Mouse (Mus musculus) midbrain, embryonic 14.5 days (tissue): ENCODE data around the gene Dtnb. TPM values are rescaled to one million over a fixed set of nuclear protein-coding genes. Genes with fewer than 3 reads are reported as not detected.
A peak's percentile ranks its signal among the peaks of the same experiment; 100 is the strongest.
"Not testable (repeated sequence)": the region's sequence is repeated elsewhere in the genome, so short reads cannot be mapped to it uniquely, and the experiment has no call there.

Experiments used
- ATAC-seq: fragments of 200-750 bp; cut with Nextera tagmentation; 2 replicates; pipeline ENCODE4 v1.8.0; 2017; ENCODE audit warnings: moderate number of reproducible peaks, moderate library complexity; ENCODE audit not compliant: low FRiP score, low TSS enrichment
- DNase-seq: peaks from one replicate; pipeline ENCODE4 v3.0.0-alpha.2; 2015
- H3K27ac ChIP-seq: fragments of 300-500 bp; sonication (generic); replicated peaks from 2 replicates; pipeline ENCODE4 v1.5.1; 2014; ENCODE audit warnings: mild to moderate bottlenecking, low read depth, low read length, moderate library complexity
- H3K27me3 ChIP-seq: fragments of 300-500 bp; sonication (generic); 2 replicates; pipeline ENCODE4 v1.6.1; 2014; ENCODE audit warnings: low read length, control low read depth, mixed read lengths; ENCODE audit not compliant: control insufficient read depth, insufficient read depth
- H3K36me3 ChIP-seq: fragments of 300-500 bp; sonication (generic); 2 replicates; pipeline ENCODE4 v1.6.1; 2014; ENCODE audit warnings: low read length, control low read depth; ENCODE audit not compliant: control insufficient read depth, insufficient read depth
- H3K4me1 ChIP-seq: fragments of 300-500 bp; sonication (generic); 2 replicates; pipeline ENCODE4 v1.6.1; 2014; ENCODE audit warnings: mild to moderate bottlenecking, antibody characterized with exemption, low read length, control low read depth; ENCODE audit not compliant: control insufficient read depth, insufficient read depth
- H3K4me2 ChIP-seq: fragments of 300-500 bp; sonication (generic); 2 replicates; pipeline ENCODE4 v1.6.1; 2014; ENCODE audit warnings: mild to moderate bottlenecking, low read length, moderate library complexity
- H3K4me3 ChIP-seq: fragments of 300-500 bp; sonication (generic); replicated peaks from 2 replicates; pipeline ENCODE4 v1.5.1; 2014; ENCODE audit warnings: low read depth, low read length
- H3K9ac ChIP-seq: fragments of 300-500 bp; sonication (generic); replicated peaks from 2 replicates; pipeline ENCODE4 v1.6.1; 2014; ENCODE audit warnings: mild to moderate bottlenecking, low read length, moderate library complexity
- H3K9me3 ChIP-seq: fragments of 300-500 bp; sonication (generic); 2 replicates; pipeline ENCODE4 v1.6.1; 2016; ENCODE audit warnings: low read length, control low read depth, mixed read lengths; ENCODE audit not compliant: control insufficient read depth
- WGBS: fragments of 180-500 bp; shearing (Covaris S2); extraction: QIAGEN DNeasy Blood & Tissue Kit; methylation state at CpG from one replicate; pipeline ENCODE4 v1.1.7; 2014; 5-methylcytosine and 5-hydroxymethylcytosine counted together
- polyA plus RNA-seq: library from polyadenylated mRNA; unstranded; fragments of >200 nt; fragmentation: Nextera tagmentation; extraction: Ambion mirVana; gene quantifications from 2 replicates; pipeline ENCODE4 v1.2.1, GENCODE M21; 2014

The Dtnb gene
- polyA plus RNA-seq, result 46.7 and 50.9 TPM in 2 replicates

- Histone ChIP-seq H3K4me3 (peak within 1 kb of the TSS; percentile 89), H3K27ac (peak within 1 kb of the TSS; percentile 92), H3K9me3 (no peaks in the 10 kb centered on the region), H3K9ac (peak within 1 kb of the TSS; percentile 94), H3K4me2 (peak within 1 kb of the TSS; percentile 77), H3K36me3 (no peaks in the 10 kb centered on the region), H3K4me1 (peaks cover 9% of the 10 kb centered on the region; the same call in 1 of the 2 replicates), H3K27me3 (no peaks in the 10 kb centered on the region)
- WGBS, result 1% methylated on average over 71 of the region's 85 CpGs
- DNase-seq (peak; percentile 89), ATAC-seq (peak; percentile 85)
Measured at GRCm38 (mm10) chr12:3571787-3572580, at the start of gene Dtnb. Gene Dtnb, plus strand, starts transcription at chr12:3572381.

GRCm38 (mm10) chr12:3525536-3525935 lies 46.6 kb upstream of the Dtnb start:
- Histone ChIP-seq H3K9me3 (no peaks in the 10 kb centered on the region), H3K4me2 (no peak overlapping the region), H3K4me1 (no peaks in the 10 kb centered on the region), H3K4me3 (no peak overlapping the region), H3K27me3 (no peaks in the 10 kb centered on the region), H3K9ac (no peak overlapping the region), H3K27ac (no peak overlapping the region), H3K36me3 (no peaks in the 10 kb centered on the region)
- ATAC-seq, result no peak
- no peak for DNase-seq
- 96% methylated on average over 5 of the region's 5 CpGs for WGBS

GRCm38 (mm10) chr12:3535446-3535845 lies 36.7 kb upstream of the Dtnb start:
- H3K27ac ChIP-seq, H3K36me3 ChIP-seq, H3K4me3 ChIP-seq, DNase-seq, H3K9ac ChIP-seq, H3K4me1 ChIP-seq, H3K4me2 ChIP-seq, ATAC-seq, H3K27me3 ChIP-seq, H3K9me3 ChIP-seq: not testable (repeated sequence)
- 93% methylated on average over 1 of the region's 1 CpGs for WGBS

DNA sequence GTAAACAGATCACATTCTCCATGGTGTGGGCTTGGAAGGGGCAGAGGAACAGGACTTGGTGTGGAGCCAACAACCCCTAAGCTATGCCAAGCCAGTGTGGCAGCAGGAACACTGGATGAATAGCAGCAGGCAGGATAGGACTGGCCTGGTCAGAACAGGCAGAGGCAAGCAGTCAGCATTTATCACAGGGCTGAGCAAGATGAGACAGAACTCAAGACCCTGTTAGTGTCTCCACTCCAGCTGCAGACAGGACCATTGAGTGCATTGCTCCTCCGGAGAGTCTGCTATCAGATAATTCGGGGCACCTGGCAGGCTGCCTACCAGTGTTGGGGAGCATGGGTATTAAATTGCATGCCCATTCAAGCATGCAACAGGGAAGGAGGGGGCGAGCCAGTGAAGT lies 34.6 kb upstream of the Dtnb start:
- no peak overlapping the region for H3K9ac ChIP-seq
- no peak overlapping the region for H3K4me2 ChIP-seq
- no peaks in the 10 kb centered on the region for H3K9me3 ChIP-seq
- 75% methylated on average over 3 of the region's 3 CpGs for WGBS
- H3K27me3 ChIP-seq, result no peaks in the 10 kb centered on the region
- no peak overlapping the region for H3K27ac ChIP-seq
- no peaks in the 10 kb centered on the region for H3K4me1 ChIP-seq
- DNase-seq (peak; percentile 36), ATAC-seq (no peak)
- no peaks in the 10 kb centered on the region for H3K36me3 ChIP-seq
- H3K4me3 ChIP-seq, result no peak overlapping the region

GRCm38 (mm10) chr12:3538036-3538435 lies 34.1 kb upstream of the Dtnb start:
- no peak overlapping the region for H3K4me2 ChIP-seq
- H3K36me3 ChIP-seq, result no peaks in the 10 kb centered on the region
- no peak overlapping the region for H3K9ac ChIP-seq
- no peaks in the 10 kb centered on the region for H3K4me1 ChIP-seq
- 88% methylated on average over 1 of the region's 1 CpGs for WGBS
- no peak overlapping the region for H3K4me3 ChIP-seq
- DNase-seq (no peak), ATAC-seq (no peak)
- no peak overlapping the region for H3K27ac ChIP-seq
- no peaks in the 10 kb centered on the region for H3K9me3 ChIP-seq
- no peaks in the 10 kb centered on the region for H3K27me3 ChIP-seq

- DNase-seq, result no peak
- Histone ChIP-seq H3K27ac (no peak overlapping the region), H3K36me3 (no peaks in the 10 kb centered on the region), H3K9ac (no peak overlapping the region), H3K9me3 (no peaks in the 10 kb centered on the region), H3K4me2 (no peak overlapping the region), H3K4me1 (no peaks in the 10 kb centered on the region), H3K4me3 (no peak overlapping the region), H3K27me3 (no peaks in the 10 kb centered on the region)
- 81% methylated on average over 2 of the region's 2 CpGs for WGBS
- no peak for ATAC-seq
Measured at GRCm38 (mm10) chr12:3539605-3540004, 32.6 kb upstream of the Dtnb start.

- ATAC-seq (no peak), DNase-seq (no peak)
- Histone ChIP-seq H3K36me3 (no peaks in the 10 kb centered on the region), H3K4me2 (no peak overlapping the region), H3K9me3 (no peaks in the 10 kb centered on the region), H3K9ac (no peak overlapping the region), H3K4me1 (no peaks in the 10 kb centered on the region), H3K27ac (no peak overlapping the region), H3K27me3 (no peaks in the 10 kb centered on the region), H3K4me3 (no peak overlapping the region)
- WGBS, result 93% methylated on average over 7 of the region's 7 CpGs
Measured at GRCm38 (mm10) chr12:3540871-3541270, 31.3 kb upstream of the Dtnb start.

- H3K27me3 ChIP-seq, result no peaks in the 10 kb centered on the region
- H3K9ac ChIP-seq, result no peak overlapping the region
- ATAC-seq (no peak), DNase-seq (no peak)
- no peaks in the 10 kb centered on the region for H3K9me3 ChIP-seq
- H3K4me1 ChIP-seq, result no peaks in the 10 kb centered on the region
- WGBS, result 63% methylated on average over 3 of the region's 3 CpGs
- no peaks in the 10 kb centered on the region for H3K36me3 ChIP-seq
- no peak overlapping the region for H3K4me2 ChIP-seq
- no peak overlapping the region for H3K4me3 ChIP-seq
- no peak overlapping the region for H3K27ac ChIP-seq
Measured at GRCm38 (mm10) chr12:3545451-3545850, 26.7 kb upstream of the Dtnb start.

DNA sequence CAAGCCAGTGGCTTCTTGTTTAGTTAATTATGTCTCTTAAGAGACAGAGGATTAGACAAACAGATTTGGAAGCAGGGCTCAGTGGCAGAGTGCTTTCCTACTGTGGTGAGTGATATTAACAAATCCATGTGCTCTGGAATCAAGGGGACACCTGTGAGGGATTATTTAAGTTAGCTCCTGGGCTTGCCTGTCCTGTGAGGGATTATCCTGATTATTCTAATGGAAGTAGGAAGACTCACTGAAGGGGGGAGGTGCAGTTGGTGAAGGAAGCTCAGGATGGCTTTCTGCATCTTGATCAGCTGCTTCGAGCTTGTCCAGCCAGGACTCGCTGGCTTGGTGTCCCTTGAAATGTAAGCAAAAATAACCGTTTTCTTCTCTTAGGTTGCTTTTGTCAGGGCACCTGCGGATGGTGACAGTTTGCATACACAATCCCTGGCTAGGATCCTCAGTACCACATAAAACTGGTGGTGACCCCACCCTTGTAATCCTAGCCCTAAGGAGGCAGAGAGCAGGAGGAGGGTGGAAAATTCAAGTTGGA lies 26.0 kb upstream of the Dtnb start:
- H3K36me3 ChIP-seq, result no peaks in the 10 kb centered on the region
- DNase-seq (peak; percentile 31), ATAC-seq (no peak)
- H3K4me2 ChIP-seq, result no peak overlapping the region
- H3K4me3 ChIP-seq, result no peak overlapping the region
- H3K27ac ChIP-seq, result no peak overlapping the region
- no peak overlapping the region for H3K9ac ChIP-seq
- WGBS, result 18% methylated on average over 4 of the region's 4 CpGs
- no peaks in the 10 kb centered on the region for H3K4me1 ChIP-seq
- H3K27me3 ChIP-seq, result no peaks in the 10 kb centered on the region
- no peaks in the 10 kb centered on the region for H3K9me3 ChIP-seq
